8 mouse cellular contexts compared by ENCODE assay signal in genomic region chrX:77511994-77512485, GRCm38 (mm10). TPM values are rescaled to one million over a fixed set of nuclear protein-coding genes. Genes with fewer than 3 reads are reported as not detected.
DNase-seq lines count a peak whose midpoint lies in the region; ATAC-seq and TF ChIP-seq lines count a peak whose summit lies in the region.

No protein-coding gene starts in this region.

- H3K27me3 ChIP-seq in limb, embryonic 13.5 days, result no peaks in the 10 kb centered on the region
- H3K27me3 ChIP-seq in stomach, embryonic 16.5 days (ENCODE audit: control insufficient read depth, insufficient read depth, low read length), result no peaks in the 10 kb centered on the region

- DNase-seq in gastrocnemius, adult 2 months, result no peak
- no peak for DNase-seq in gastrocnemius, postnatal 14 days
- peak; percentile 11 to 28 for DNase-seq in spleen, postnatal 36 days (ENCODE audit: low spot score in 2 of 2)
- no peak for DNase-seq in spleen, postnatal 10 days (ENCODE audit: low spot score in 2 of 2)
- no peak for DNase-seq in urinary bladder, postnatal 10 days (ENCODE audit: low spot score)
- DNase-seq in thymus, postnatal 14 days, result no peak

- peak overlapping the region; percentile 89 for H3K9ac ChIP-seq in limb, embryonic 13.5 days
- peak overlapping the region; percentile 84 for H3K9ac ChIP-seq in stomach, embryonic 16.5 days (ENCODE audit: low read length)

- peak overlapping the region; percentile 62 for H3K4me2 ChIP-seq in limb, embryonic 13.5 days (replicated peaks)
- H3K4me2 ChIP-seq in stomach, embryonic 16.5 days (ENCODE audit: low read depth, low read length), result peak overlapping the region; percentile 48

- H3K4me3 ChIP-seq in gastrocnemius, adult 2 months, result peak overlapping the region; percentile 90
- H3K4me3 ChIP-seq in limb, embryonic 13.5 days, result peak overlapping the region; percentile 63
- peak overlapping the region; percentile 66 for H3K4me3 ChIP-seq in stomach, embryonic 16.5 days (replicated peaks; ENCODE audit: low read length)

- TF ChIP-seq CTCF in gastrocnemius, adult 2 months (IDR thresholded peaks at IDR 0.05), result no peak

- WGBS in limb, embryonic 13.5 days, result 26% methylated on average over 12 of the region's 12 CpGs
- WGBS in stomach, embryonic 16.5 days, result 16% methylated on average over 12 of the region's 12 CpGs

- H3K9me3 ChIP-seq in limb, embryonic 13.5 days, result no peaks in the 10 kb centered on the region
- no peaks in the 10 kb centered on the region for H3K9me3 ChIP-seq in stomach, embryonic 16.5 days (replicated peaks; ENCODE audit: control insufficient read depth, low read length)

- no peak for ATAC-seq in limb, embryonic 13.5 days (ENCODE audit: low FRiP score, low read depth)
- no peak for ATAC-seq in stomach, embryonic 16.5 days (ENCODE audit: insufficient read depth, low FRiP score)

- peaks cover 24% of the 10 kb centered on the region for H3K4me1 ChIP-seq in limb, embryonic 13.5 days
- peaks cover 9% of the 10 kb centered on the region; the same call in 1 of the 2 replicates for H3K4me1 ChIP-seq in stomach, embryonic 16.5 days (ENCODE audit: control insufficient read depth, insufficient read depth, low read length)

- peak overlapping the region; percentile 94 for H3K27ac ChIP-seq in gastrocnemius, adult 2 months
- H3K27ac ChIP-seq in limb, embryonic 13.5 days, result peak overlapping the region; percentile 96
- H3K27ac ChIP-seq in stomach, embryonic 16.5 days (ENCODE audit: low read length), result peak overlapping the region; percentile 96

- no peaks in the 10 kb centered on the region for H3K36me3 ChIP-seq in limb, embryonic 13.5 days
- H3K36me3 ChIP-seq in stomach, embryonic 16.5 days (ENCODE audit: control insufficient read depth, insufficient read depth, low read length), result no peaks in the 10 kb centered on the region

- intact Hi-C loops in gastrocnemius, adult 2 months (cut with DNase I), result loop anchor here (2.0 to 5.0 kb wide), 2 partner anchors 70 to 127 kb away; no protein-coding TSS in a partner anchor
- intact Hi-C loops in gastrocnemius, postnatal 14 days (cut with DNase I; ENCODE audit: low total_unique reads), result loop anchor here (10.0 kb wide), 1 partner anchor 123 kb away; no protein-coding TSS in a partner anchor

RNA-seq across cellular contexts. Expression of gene Tbl1x, which starts 1.2 kb away (rescaled TPM):
- total RNA-seq in gastrocnemius, adult 2 months (2021), result 10 to 100 TPM in 1 of 2 experiments, 1 to 10 TPM in 1; 9.7 to 12.5 TPM
- 10 to 100 TPM; 14.0 to 16.1 TPM for total RNA-seq in gastrocnemius, postnatal 14 days (2021)
- 83.3 and 84.0 TPM in 2 replicates for polyA plus RNA-seq in limb, embryonic 13.5 days (2015; fragmentation: Nextera tagmentation; extraction: Ambion mirVana)
- 56.8 and 60.7 TPM in 2 replicates for polyA plus RNA-seq in stomach, embryonic 16.5 days (2015; fragmentation: Nextera tagmentation; extraction: Ambion mirVana)

Comparison
In these comparisons a context has a peak if more than half of its experiments do, and no peak if none do; other contexts are left out.
1. DNase-seq: peak in spleen, postnatal 36 days (2 of 2); none in gastrocnemius, adult 2 months (single experiment), gastrocnemius, postnatal 14 days (single experiment), spleen, postnatal 10 days (0 of 2), urinary bladder, postnatal 10 days (single experiment) and thymus, postnatal 14 days (single experiment).
2. Peak in every context shown above with its lines, with median percentiles within 50 percentile points of each other: H3K27ac ChIP-seq and H3K4me3 ChIP-seq.